Mouse (Mus musculus) intestine, postnatal 0 days (tissue): Measurements from ENCODE around the gene Alyref. TPM values are rescaled to one million over a fixed set of nuclear protein-coding genes. Genes with fewer than 3 reads are reported as not detected.
A peak's percentile ranks its signal among the peaks of the same experiment; 100 is the strongest.

Experiments used
- ATAC-seq: fragments of 200-750 bp; cut with Nextera tagmentation; 2 replicates; pipeline ENCODE4 v1.8.0; 2017; ENCODE audit warnings: mild to moderate bottlenecking, moderate TSS enrichment, moderate library complexity
- H3K27ac ChIP-seq: fragments of 300-500 bp; sonication (generic); 2 replicates; pipeline ENCODE4 v1.5.1; 2014; ENCODE audit warnings: mild to moderate bottlenecking, low read depth, low read length, moderate library complexity
- H3K27me3 ChIP-seq: fragments of 300-500 bp; sonication (generic); replicated peaks from 2 replicates; pipeline ENCODE4 v1.6.1; 2014; ENCODE audit warnings: low read length, mixed read lengths; ENCODE audit not compliant: control insufficient read depth, insufficient read depth
- H3K36me3 ChIP-seq: fragments of 300-500 bp; sonication (generic); 2 replicates; pipeline ENCODE4 v1.6.1; 2014; ENCODE audit warnings: mild to moderate bottlenecking, moderate library complexity; ENCODE audit not compliant: control insufficient read depth, insufficient read depth
- H3K4me1 ChIP-seq: fragments of 300-500 bp; sonication (generic); replicated peaks from 2 replicates; pipeline ENCODE4 v1.6.1; 2014; ENCODE audit warnings: antibody characterized with exemption, low read length, mixed read lengths; ENCODE audit not compliant: control insufficient read depth, insufficient read depth
- H3K4me2 ChIP-seq: fragments of 300-500 bp; sonication (generic); replicated peaks from 2 replicates; pipeline ENCODE4 v1.6.1; 2014; ENCODE audit warnings: low read depth, mild to moderate bottlenecking, moderate library complexity
- H3K4me3 ChIP-seq: fragments of 300-500 bp; sonication (generic); 2 replicates; pipeline ENCODE4 v1.5.1; 2014; ENCODE audit warnings: low read depth, low read length
- H3K9ac ChIP-seq: fragments of 300-500 bp; sonication (generic); 2 replicates; pipeline ENCODE4 v1.6.1; 2014; ENCODE audit warnings: mild to moderate bottlenecking, low read depth, low read length
- H3K9me3 ChIP-seq: fragments of 300-500 bp; sonication (generic); 2 replicates; pipeline ENCODE4 v1.6.1; 2016; ENCODE audit warnings: mixed run types; ENCODE audit not compliant: control insufficient read depth
- CTCF ChIP-seq: sonication (generic); IDR thresholded peaks from 2 replicates; pipeline ENCODE4 v1.5.1; 2016; ENCODE audit warnings: low read depth, mild to moderate bottlenecking, control low read depth, antibody characterized with exemption, moderate library complexity
- WGBS: fragments of 180-500 bp; shearing (Covaris S2); extraction: QIAGEN DNeasy Blood & Tissue Kit; methylation state at CpG from one replicate; pipeline ENCODE4 v1.1.7; 2014; 5-methylcytosine and 5-hydroxymethylcytosine counted together
- polyA plus RNA-seq: library from polyadenylated mRNA; unstranded; fragments of >200 nt; fragmentation: Nextera tagmentation; extraction: Ambion mirVana; gene quantifications from 2 replicates; pipeline ENCODE4 v1.2.1, GENCODE M21; 2015

Gene Alyref
- polyA plus RNA-seq, 1 experiment from 2014 or later, result 226 TPM

- WGBS, result 58% methylated on average over 11 of the region's 11 CpGs
- peak; percentile 25 for ATAC-seq
- Histone ChIP-seq H3K27ac (peak overlapping the region; percentile 98), H3K27me3 (no peaks in the 10 kb centered on the region), H3K36me3 (peaks cover 67% of the 10 kb centered on the region), H3K9me3 (no peaks in the 10 kb centered on the region), H3K4me2 (peak overlapping the region; percentile 84), H3K4me1 (peaks cover 6% of the 10 kb centered on the region; the same call in 1 of the 2 replicates), H3K9ac (peak overlapping the region; percentile 45), H3K4me3 (0 out of 2 replicates have a peak overlapping the region, but pooled peaks have one; percentile 20)
- no peak for TF ChIP-seq CTCF
Observed at GRCm38 (mm10) chr11:120615606-120616203, 17.5 kb upstream of the Alyref start.

GRCm38 (mm10) chr11:120615167-120615566 is 17.0 kb upstream of the Alyref start:
- no peaks in the 10 kb centered on the region for H3K9me3 ChIP-seq
- H3K9ac ChIP-seq, result peak overlapping the region; percentile 45; the same call in 1 of the 2 replicates
- H3K4me3 ChIP-seq, result no peak overlapping the region
- peaks cover 67% of the 10 kb centered on the region for H3K36me3 ChIP-seq
- no peak for ATAC-seq
- H3K27ac ChIP-seq, result peak overlapping the region; percentile 98
- no peak for TF ChIP-seq CTCF
- H3K4me2 ChIP-seq, result peak overlapping the region; percentile 84; the same call in 1 of the 2 replicates
- whole genome bisulfite sequencing, result 93% methylated on average over 6 of the region's 6 CpGs
- H3K4me1 ChIP-seq, result peaks cover 6% of the 10 kb centered on the region; the same call in 1 of the 2 replicates
- no peaks in the 10 kb centered on the region for H3K27me3 ChIP-seq

- no peak overlapping the region for H3K4me3 ChIP-seq
- peaks cover 62% of the 10 kb centered on the region for H3K36me3 ChIP-seq
- no peak overlapping the region for H3K27ac ChIP-seq
- H3K9me3 ChIP-seq, result no peaks in the 10 kb centered on the region
- WGBS, result 84% methylated on average over 8 of the region's 8 CpGs
- no peak for TF ChIP-seq CTCF
- ATAC-seq, result no peak
- H3K4me1 ChIP-seq, result peaks cover 6% of the 10 kb centered on the region; the same call in 1 of the 2 replicates
- H3K27me3 ChIP-seq, result no peaks in the 10 kb centered on the region
- H3K4me2 ChIP-seq, result no peak overlapping the region
- H3K9ac ChIP-seq, result no peak overlapping the region
Observed at GRCm38 (mm10) chr11:120613976-120614375, 15.8 kb upstream of the Alyref start.

- peak overlapping the region; percentile 28; the same call in 1 of the 2 replicates for H3K27ac ChIP-seq
- H3K4me2 ChIP-seq, result no peak overlapping the region
- WGBS, result 79% methylated on average over 10 of the region's 10 CpGs
- H3K4me3 ChIP-seq, result no peak overlapping the region
- H3K4me1 ChIP-seq, result peaks cover 6% of the 10 kb centered on the region; the same call in 1 of the 2 replicates
- ATAC-seq, result no peak
- H3K9ac ChIP-seq, result no peak overlapping the region
- H3K27me3 ChIP-seq, result no peaks in the 10 kb centered on the region
- no peaks in the 10 kb centered on the region for H3K9me3 ChIP-seq
- H3K36me3 ChIP-seq, result peaks cover 58% of the 10 kb centered on the region
- no peak for TF ChIP-seq CTCF
Observed at GRCm38 (mm10) chr11:120613481-120613972, 15.4 kb upstream of the Alyref start.

GRCm38 (mm10) chr11:120612763-120613162 is 14.6 kb upstream of the Alyref start:
- no peak overlapping the region for H3K4me2 ChIP-seq
- TF ChIP-seq CTCF, result peak; percentile 92
- no peaks in the 10 kb centered on the region for H3K9me3 ChIP-seq
- no peaks in the 10 kb centered on the region for H3K27me3 ChIP-seq
- H3K27ac ChIP-seq, result no peak overlapping the region
- peaks cover 52% of the 10 kb centered on the region for H3K36me3 ChIP-seq
- WGBS, result 43% methylated on average over 6 of the region's 6 CpGs
- H3K4me3 ChIP-seq, result no peak overlapping the region
- ATAC-seq, result no peak
- H3K4me1 ChIP-seq, result peaks cover 6% of the 10 kb centered on the region; the same call in 1 of the 2 replicates
- H3K9ac ChIP-seq, result no peak overlapping the region

- TF ChIP-seq CTCF, result no peak
Observed at GRCm38 (mm10) chr11:120610477-120611046, 12.4 kb upstream of the Alyref start.

More at GRCm38 (mm10) chr11:120610477-120611046, 12.4 kb upstream of the Alyref start:
- peaks cover 58% of the 10 kb centered on the region for H3K36me3 ChIP-seq
- WGBS, result 81% methylated on average over 9 of the region's 9 CpGs
- H3K9ac ChIP-seq, result no peak overlapping the region
- no peaks in the 10 kb centered on the region for H3K27me3 ChIP-seq
- no peak overlapping the region for H3K4me3 ChIP-seq
- H3K4me1 ChIP-seq, result no peaks in the 10 kb centered on the region; the same call in 1 of the 2 replicates
- no peak overlapping the region for H3K4me2 ChIP-seq
- H3K9me3 ChIP-seq, result no peaks in the 10 kb centered on the region
- no peak for ATAC-seq
- no peak overlapping the region for H3K27ac ChIP-seq
